Mouse (Mus musculus) left cerebral cortex, adult 8-10 months (tissue): ENCODE measurements around the gene 3110082J24Rik. TPM values are rescaled to one million over a fixed set of nuclear protein-coding genes. Genes with fewer than 3 reads are reported as not detected.
A peak's percentile ranks its signal among the peaks of the same experiment; 100 is the strongest.

Experiments used
- DNase-seq, 2 experiments: peaks; one replicate each; pipeline ENCODE4 v3.0.0; 2022; ENCODE audit warnings: low spot score in 2 of 2
- total RNA-seq, 4 experiments: library from RNA; stranded (reverse); gene quantifications; 2 replicates each; pipeline ENCODE4 v1.2.4; 2022

3110082J24Rik gene
- total RNA-seq, 4 experiments from 2014 or later = 1.1 to 2.1 (median 1.4) TPM

GRCm38 (mm10) chr5:30118018-30118417 is 12.1 kb upstream of the 3110082J24Rik start:
- DNase-seq = no peak

GRCm38 (mm10) chr5:30115718-30116117 is 9.8 kb upstream of the 3110082J24Rik start:
- no peak for DNase-seq

DNA sequence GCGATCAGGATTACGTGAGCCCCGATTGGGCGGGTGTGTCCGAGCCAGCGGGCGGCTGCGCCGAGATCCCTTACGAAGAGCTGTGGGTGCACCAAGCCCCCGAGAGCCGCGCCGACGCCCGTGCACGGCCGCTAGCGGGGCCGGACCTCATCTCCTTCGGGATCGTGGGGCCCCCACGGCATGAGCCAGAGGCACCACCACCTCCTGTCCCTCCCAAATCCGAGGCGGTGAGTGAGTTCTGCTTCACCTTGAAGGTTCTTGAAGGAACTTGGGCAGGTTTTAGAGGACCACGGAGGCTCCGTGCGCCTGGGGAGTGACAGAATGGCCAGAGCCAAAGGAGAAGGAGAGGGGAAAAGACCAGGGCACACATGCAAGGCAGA is 8.9 kb upstream of the 3110082J24Rik start:
- DNase-seq = no peak

- DNase-seq = no peak
Observed at GRCm38 (mm10) chr5:30113881-30114760, 8.2 kb upstream of the 3110082J24Rik start.

GRCm38 (mm10) chr5:30112533-30113068 is 6.7 kb upstream of the 3110082J24Rik start:
- no peak for DNase-seq

GRCm38 (mm10) chr5:30111771-30112170 is 5.9 kb upstream of the 3110082J24Rik start:
- DNase-seq = no peak

GRCm38 (mm10) chr5:30111126-30111525 is 5.2 kb upstream of the 3110082J24Rik start:
- DNase-seq = no peak

- DNase-seq = no peak
Observed at GRCm38 (mm10) chr5:30110371-30111060, 4.6 kb upstream of the 3110082J24Rik start.

DNA sequence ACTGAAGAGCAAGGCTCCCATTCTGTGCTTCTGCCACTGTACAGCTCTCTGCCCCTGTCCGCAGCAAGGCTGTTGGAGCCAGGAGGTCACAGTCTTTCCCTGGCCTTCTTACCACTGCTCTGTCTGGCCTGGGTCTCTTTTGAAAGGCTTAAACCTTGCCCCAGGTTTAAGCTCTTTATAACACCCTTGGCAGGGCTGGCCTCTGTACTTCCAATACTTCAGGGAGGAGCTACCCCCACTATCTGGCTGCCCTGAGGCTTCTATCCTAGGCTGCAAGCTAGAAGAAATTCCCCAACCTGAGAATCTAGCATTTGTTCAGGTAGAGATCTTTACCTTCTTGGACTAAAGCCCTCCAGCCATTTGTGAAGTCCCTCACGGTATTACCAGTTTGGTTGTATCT is 4.0 kb upstream of the 3110082J24Rik start:
- no peak for DNase-seq

GRCm38 (mm10) chr5:30108233-30108632 is 2.3 kb upstream of the 3110082J24Rik start:
- DNase-seq = no peak

DNA sequence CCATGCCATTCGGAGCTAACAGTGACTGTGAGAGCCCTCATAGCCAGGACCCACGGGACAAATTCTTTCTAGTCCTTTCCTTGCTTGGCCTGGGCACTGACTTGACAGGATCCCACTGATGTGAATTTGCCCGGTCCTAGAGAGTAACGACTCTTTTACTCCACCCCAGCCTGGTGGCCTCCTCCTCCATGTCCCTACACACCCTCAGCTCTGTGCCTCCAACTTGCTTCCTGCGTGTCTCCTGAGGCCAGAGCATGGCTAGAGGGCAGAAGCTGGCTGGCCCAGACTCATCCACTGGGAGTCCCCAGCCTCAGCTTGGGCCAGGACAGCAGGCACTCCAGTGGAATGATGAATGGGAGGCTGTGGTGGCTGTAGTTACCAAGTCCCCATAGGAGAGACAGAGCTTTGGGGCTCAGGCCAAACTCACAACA is 1.7 kb upstream of the 3110082J24Rik start:
- peak in 1 of 2 experiments; percentile 4 for DNase-seq

DNA sequence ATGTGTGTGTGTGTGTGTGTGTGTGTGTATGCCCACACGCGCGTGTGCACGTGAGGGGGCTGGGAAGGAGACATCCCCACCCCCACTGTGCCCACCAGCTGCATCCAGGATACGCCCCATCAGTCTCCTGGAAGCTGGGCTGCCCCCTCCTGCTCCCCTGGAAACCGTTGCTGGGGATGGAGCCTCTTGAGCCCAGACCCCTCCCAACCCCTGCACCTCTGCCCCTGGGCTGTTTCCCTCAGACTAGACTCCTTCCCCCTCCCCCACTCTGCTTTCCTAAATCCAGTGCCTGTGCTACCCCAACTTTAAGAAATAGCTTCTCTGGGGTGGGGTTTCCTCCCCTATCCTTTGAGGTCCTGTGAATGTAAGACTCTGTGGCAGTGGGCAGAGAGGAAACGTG is 1.3 kb upstream of the 3110082J24Rik start:
- DNase-seq = peak in 1 of 2 experiments; percentile 9

GRCm38 (mm10) chr5:30106756-30107155 is 870 bp upstream of the 3110082J24Rik start:
- DNase-seq = peak in 1 of 2 experiments; percentile 7

DNA sequence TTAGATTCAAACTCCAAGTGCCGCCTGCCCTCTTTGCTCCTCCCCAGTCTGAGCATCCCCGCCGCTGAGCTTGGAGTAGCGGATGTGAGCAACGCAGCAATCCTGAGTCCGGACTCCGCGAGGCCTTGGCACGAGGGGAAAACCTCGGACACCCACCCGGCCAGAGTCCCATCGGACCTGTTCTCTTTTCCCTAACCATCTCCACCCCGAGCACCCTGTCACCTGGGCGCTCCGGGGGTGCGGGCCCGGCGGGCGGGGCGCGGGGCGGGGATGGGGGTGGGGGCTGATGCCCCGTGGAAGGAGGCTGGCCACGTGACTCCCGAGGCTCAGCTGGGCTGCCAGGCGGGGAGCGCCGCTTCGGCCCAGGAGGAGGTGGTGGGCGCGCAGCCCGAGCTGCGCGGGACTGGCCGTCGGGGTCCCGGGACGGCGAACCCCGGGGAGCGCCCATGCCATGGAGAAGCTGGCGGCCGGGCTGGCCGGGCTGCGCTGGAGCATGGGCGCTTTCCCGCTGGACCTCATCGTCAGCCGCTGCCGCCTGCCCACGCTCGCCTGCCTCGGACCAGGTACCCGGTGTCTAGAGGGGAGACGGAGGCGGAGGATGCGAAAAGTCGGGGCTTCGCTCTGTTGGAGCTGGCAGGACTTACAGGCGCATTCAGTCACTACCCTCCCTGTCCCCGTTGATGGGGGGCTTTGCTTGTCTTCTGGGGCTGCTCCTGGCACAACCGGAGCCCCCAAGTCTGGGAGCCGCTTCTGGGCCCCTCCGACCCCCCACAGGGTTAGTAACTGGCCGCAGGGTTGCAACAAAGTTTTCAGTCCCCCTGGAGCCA is 832 bp downstream of the 3110082J24Rik start, which contains the start of gene Garem2:
Gene Garem2 (plus strand): TSS at position 321 of the 827 bp plus-strand sequence.
- DNase-seq = peak in 1 of 2 experiments; percentile 6

DNA sequence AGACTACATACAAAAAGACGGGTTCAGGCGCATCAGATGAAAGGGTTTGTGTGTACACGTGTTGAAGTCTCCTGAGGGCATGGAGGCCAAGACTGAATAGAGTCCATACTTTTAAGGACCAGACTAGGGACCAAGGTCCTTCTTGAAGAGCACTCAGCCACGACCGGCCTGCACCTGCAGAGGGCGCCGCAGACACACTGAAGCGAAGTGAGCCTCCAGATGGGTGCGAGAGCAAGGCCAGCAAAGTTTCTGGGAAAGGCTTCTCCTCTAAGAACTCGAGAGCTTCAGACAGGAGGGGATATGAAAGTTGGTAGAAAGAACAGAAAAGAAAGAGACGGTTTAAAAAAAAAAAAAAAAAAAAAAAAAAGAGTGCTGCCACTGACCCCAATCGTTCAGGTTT is 1.5 kb downstream of the 3110082J24Rik start:
- no peak for DNase-seq

DNA sequence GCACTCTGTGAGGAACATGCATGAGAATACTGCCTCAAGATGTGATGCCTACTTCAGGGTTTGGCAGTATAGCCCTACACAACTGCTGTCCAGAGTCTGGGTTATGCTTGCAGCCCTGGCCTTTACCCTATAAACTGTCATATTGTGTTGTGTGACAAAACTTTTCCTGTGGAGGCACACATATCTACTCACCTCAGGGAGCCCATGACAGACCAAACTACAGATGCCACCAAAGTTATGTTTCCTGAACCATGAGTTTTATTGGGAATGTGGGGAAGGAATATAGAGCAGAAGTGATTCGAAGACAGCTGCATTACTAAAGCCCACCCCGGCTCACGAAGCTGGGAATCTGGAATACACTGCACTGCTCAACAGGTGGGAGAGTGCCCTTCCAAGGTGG is 2.5 kb downstream of the 3110082J24Rik start:
- no peak for DNase-seq

- no peak for DNase-seq
Observed at GRCm38 (mm10) chr5:30098260-30098659, 7.6 kb downstream of the 3110082J24Rik start.

- no peak for DNase-seq
Observed at GRCm38 (mm10) chr5:30095731-30096130, 10.2 kb downstream of the 3110082J24Rik start.

DNA sequence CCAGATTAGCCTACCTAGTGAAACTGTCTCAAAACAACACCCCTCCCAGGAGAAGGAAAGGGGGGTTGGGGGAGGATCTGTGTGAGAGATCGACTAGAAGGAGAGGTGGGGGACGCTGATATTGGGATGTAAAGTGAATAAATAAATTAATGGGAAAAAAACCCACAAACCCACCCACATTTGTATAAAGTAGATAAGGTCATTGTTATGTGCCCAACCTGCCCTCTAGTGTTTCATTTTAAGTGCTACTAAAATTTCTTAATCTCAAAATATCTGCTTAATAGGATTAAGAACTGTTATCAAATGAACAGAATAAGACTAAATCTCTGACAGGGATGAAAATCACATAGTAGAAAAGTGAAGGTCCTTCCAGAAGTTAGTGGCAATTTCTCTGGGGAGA is 11.5 kb downstream of the 3110082J24Rik start:
- no peak for DNase-seq

DNA sequence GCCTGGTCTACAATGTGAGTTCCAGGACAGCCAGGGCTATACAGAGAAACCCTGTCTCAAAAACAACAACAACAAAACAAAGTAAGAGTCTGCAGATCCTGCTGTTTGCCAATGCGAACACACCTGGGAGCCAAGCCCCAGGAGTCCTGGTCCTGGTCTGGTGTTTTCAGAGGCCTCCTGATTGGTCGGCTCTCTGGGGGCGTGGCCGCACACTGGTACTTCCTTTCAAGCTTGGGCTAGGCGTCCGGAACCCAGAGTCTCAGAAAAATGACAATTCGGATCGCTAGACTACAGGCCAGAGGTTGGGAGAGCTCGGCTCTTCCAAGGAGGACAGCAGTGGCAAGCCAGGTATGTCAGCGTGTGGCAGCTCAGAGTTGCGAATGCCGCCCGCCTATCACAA is 13.2 kb downstream of the 3110082J24Rik start:
- no peak for DNase-seq
